Mouse (Mus musculus): ENCODE measurements at regions not wholly inside any gene's neighbourhood (a gene's known extent, or its start where the extent isn't known, plus 50 kb on each side); places are given as distances from the start of the nearest gene placed in this dataset.

- Histone ChIP-seq H3K4me3 (ENCODE audit: low read depth, low read length) (no peak overlapping the region), H3K27ac (ENCODE audit: low read depth) (no peak overlapping the region), H3K27me3 (ENCODE audit: insufficient read depth, low read length) (0 out of 2 replicates have a peak, but pooled peaks cover 3% of the 10 kb centered on the region), H3K4me1 (ENCODE audit: insufficient read depth) (no peaks in the 10 kb centered on the region), H3K9ac (replicated peaks) (no peak overlapping the region), H3K4me2 (ENCODE audit: low read depth, low read length) (no peak overlapping the region), H3K36me3 (replicated peaks; ENCODE audit: insufficient read depth, low read length) (no peaks in the 10 kb centered on the region), H3K9me3 (ENCODE audit: low read length) (no peaks in the 10 kb centered on the region)
- DNase-seq, result peak; percentile 25
- WGBS (ENCODE audit: insufficient replicate concordance), result 61% methylated on average over 4 of the region's 4 CpGs
- peak; percentile 43 for ATAC-seq
- TF ChIP-seq CTCF (IDR thresholded peaks at IDR 0.05; ENCODE audit: low read depth) (no peak), EP300 (IDR thresholded peaks at IDR 0.05; ENCODE audit: low read depth) (no peak)
Measured at GRCm38 (mm10) chr6:127236510-127237109, 84.6 kb upstream of the Ccnd2 start.

GRCm38 (mm10) chr6:127237168-127237567 is 85.2 kb upstream of the Ccnd2 start:
- Histone ChIP-seq H3K27me3 (ENCODE audit: insufficient read depth, low read length) (0 out of 2 replicates have a peak, but pooled peaks cover 3% of the 10 kb centered on the region), H3K9ac (replicated peaks) (no peak overlapping the region), H3K4me2 (ENCODE audit: low read depth, low read length) (no peak overlapping the region), H3K4me3 (ENCODE audit: low read depth, low read length) (no peak overlapping the region), H3K9me3 (ENCODE audit: low read length) (no peaks in the 10 kb centered on the region), H3K27ac (ENCODE audit: low read depth) (no peak overlapping the region), H3K36me3 (replicated peaks; ENCODE audit: insufficient read depth, low read length) (no peaks in the 10 kb centered on the region), H3K4me1 (ENCODE audit: insufficient read depth) (no peaks in the 10 kb centered on the region)
- 81% methylated on average over 12 of the region's 12 CpGs for WGBS (ENCODE audit: insufficient replicate concordance)
- ATAC-seq, result no peak
- TF ChIP-seq CTCF (IDR thresholded peaks at IDR 0.05; ENCODE audit: low read depth), result no peak
- TF ChIP-seq EP300 (IDR thresholded peaks at IDR 0.05; ENCODE audit: low read depth), result no peak
- no peak for DNase-seq

DNA sequence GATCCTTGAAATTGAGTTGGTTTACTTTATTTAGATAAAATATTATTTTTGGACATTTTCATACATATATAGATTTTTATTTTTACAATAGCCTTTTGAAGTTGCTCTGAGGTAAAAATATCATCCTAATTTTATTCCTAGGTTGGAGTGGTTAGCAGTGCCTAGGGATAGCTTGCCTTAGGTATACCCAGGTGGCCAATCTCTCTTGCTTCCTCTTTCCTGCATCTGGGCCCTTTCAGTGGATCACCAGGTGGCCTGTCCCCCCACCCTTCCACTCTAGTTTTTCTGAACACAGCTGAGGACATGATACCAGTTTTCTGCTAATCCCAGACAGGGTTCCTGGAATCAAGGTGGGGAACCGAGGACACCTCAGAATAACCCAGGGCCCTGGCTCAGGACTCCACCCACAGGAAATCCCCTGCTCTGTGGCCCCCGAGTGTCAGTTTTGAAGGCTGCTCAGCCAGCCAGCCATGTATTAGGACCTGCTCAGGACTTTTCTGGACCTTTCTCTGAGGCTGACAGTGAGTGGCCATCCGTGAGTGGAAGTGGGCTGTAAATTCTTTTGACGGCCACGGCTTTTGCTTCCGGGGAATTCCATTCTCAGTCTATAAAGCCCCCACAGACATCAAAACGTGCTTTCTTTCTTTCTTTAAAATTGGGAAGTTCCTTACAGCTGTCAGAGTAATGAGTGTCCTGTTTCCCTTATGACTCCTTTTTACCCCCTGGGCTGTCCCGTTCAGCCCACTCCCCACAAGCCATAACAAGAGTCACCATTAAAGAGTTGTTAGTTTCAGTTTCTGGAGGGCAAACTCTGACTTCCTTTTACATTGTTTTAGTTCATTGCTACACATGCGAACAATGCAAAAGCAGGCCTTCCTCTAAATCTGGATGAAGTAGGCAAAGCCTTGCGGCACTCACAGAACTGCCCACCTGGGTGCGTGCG is 87.8 kb upstream of the Ccnd2 start:
- H3K9ac ChIP-seq (replicated peaks), result no peak overlapping the region
- no peaks in the 10 kb centered on the region for H3K9me3 ChIP-seq (ENCODE audit: low read length)
- no peaks in the 10 kb centered on the region for H3K4me1 ChIP-seq (ENCODE audit: insufficient read depth)
- WGBS (ENCODE audit: insufficient replicate concordance), result 40% methylated on average over 12 of the region's 12 CpGs
- no peaks in the 10 kb centered on the region for H3K36me3 ChIP-seq (replicated peaks; ENCODE audit: insufficient read depth, low read length)
- no peak overlapping the region for H3K4me3 ChIP-seq (ENCODE audit: low read depth, low read length)
- no peak for TF ChIP-seq EP300 (IDR thresholded peaks at IDR 0.05; ENCODE audit: low read depth)
- TF ChIP-seq CTCF (IDR thresholded peaks at IDR 0.05; ENCODE audit: low read depth), result no peak
- peak; percentile 33; the same call in 1 of the 2 replicates for ATAC-seq
- peak; percentile 17 for DNase-seq
- 0 out of 2 replicates have a peak, but pooled peaks cover 6% of the 10 kb centered on the region for H3K27me3 ChIP-seq (ENCODE audit: insufficient read depth, low read length)
- peak overlapping the region; percentile 38 for H3K4me2 ChIP-seq (ENCODE audit: low read depth, low read length)
- H3K27ac ChIP-seq (ENCODE audit: low read depth), result peak overlapping the region; percentile 19; the same call in 1 of the 2 replicates

DNA sequence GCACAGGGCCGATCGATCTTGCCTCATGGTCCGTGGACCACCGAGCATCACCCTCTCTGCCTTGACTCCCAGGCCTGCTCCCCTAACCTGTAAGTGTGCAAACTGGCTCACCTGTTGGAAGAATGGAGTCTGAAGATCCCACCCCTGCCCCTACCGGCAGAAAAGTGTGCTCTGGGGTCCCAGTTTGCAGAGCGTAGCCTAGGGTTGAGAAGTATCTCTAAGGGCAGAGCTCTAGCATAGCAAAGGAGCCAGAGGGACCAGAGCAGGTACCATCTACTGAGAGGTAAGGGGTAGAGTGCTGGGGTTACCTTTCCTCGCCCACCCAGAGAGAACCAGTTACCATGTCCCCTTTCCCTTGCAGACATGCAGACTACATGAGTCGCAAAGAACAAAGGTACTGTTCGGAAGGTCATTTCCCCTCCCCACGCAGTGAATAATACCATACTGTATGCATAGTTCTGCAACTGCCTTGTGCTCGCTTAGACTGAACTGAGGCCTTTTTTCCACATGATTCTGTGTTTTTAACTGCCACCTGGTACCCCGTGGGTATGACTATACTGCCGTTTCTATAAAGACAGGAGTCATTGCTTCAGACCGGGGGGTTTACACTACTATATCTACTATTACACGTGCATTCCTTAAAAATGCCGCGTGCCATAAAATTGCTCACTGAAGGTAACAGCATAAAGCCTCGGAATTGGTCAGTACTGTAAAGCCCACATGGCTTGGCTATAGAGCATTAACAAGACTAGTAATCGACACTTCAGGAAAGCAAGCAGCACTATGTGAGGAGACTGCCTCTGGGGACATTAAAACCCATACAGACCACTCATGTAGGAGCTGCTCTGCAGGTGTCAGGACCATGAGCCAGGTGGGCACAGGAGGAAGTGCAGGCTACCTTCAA is 88.7 kb upstream of the Ccnd2 start:
- 0 out of 2 replicates have a peak overlapping the region, but pooled peaks have one; percentile 44 for H3K27ac ChIP-seq (ENCODE audit: low read depth)
- peaks cover 2% of the 10 kb centered on the region; the same call in 1 of the 2 replicates for H3K4me1 ChIP-seq (ENCODE audit: insufficient read depth)
- ATAC-seq, result no peak
- H3K9ac ChIP-seq (replicated peaks), result no peak overlapping the region
- TF ChIP-seq CTCF (IDR thresholded peaks at IDR 0.05; ENCODE audit: low read depth), result 0 out of 2 replicates have a peak, but pooled peaks have one; percentile 1
- no peak for TF ChIP-seq EP300 (IDR thresholded peaks at IDR 0.05; ENCODE audit: low read depth)
- 75% methylated on average over 19 of the region's 19 CpGs for WGBS (ENCODE audit: insufficient replicate concordance)
- no peaks in the 10 kb centered on the region for H3K9me3 ChIP-seq (ENCODE audit: low read length)
- peak overlapping the region; percentile 38 for H3K4me2 ChIP-seq (ENCODE audit: low read depth, low read length)
- H3K27me3 ChIP-seq (ENCODE audit: insufficient read depth, low read length), result 0 out of 2 replicates have a peak, but pooled peaks cover 6% of the 10 kb centered on the region
- no peaks in the 10 kb centered on the region for H3K36me3 ChIP-seq (replicated peaks; ENCODE audit: insufficient read depth, low read length)
- DNase-seq, result no peak
- no peak overlapping the region for H3K4me3 ChIP-seq (ENCODE audit: low read depth, low read length)

DNA sequence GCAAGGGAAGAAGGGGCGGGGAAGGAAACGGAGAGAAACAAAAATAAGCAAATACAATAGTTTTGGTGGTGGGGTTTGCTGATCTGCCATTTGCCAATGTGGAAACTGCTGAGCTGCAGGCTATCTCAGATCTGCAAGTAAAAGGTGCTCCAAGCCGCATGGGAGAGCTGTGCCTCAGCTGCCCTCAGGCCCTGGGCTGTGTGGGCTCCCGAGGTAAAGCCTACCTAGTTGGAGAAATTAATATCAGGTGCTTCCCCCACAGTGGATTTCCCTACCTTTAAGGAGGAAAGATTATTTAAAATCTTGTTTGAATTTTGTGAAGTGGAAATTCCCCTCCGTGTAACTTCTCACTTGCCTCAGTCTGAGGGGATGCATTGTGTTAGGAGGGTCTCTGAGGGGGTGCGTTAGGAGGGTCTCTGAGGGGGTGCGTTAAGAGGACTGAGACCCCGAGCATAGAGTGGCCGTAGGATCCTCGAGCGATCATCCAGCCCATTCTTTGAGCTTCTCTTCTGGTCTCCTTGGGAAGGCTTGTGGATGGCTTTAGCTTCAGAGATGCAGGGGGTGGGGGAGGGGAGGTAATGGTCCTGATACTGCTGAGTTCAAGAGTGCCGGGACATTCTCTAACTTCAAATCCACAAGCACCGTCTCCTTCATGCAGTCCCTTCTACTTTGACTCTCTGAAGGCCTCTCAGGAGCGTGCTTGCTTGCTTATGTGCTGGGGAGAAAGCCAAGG is 89.9 kb upstream of the Ccnd2 start:
- Histone ChIP-seq H3K4me2 (ENCODE audit: low read depth, low read length) (no peak overlapping the region), H3K27ac (ENCODE audit: low read depth) (no peak overlapping the region), H3K4me1 (ENCODE audit: insufficient read depth) (peaks cover 13% of the 10 kb centered on the region), H3K36me3 (replicated peaks; ENCODE audit: insufficient read depth, low read length) (no peaks in the 10 kb centered on the region), H3K9me3 (ENCODE audit: low read length) (no peaks in the 10 kb centered on the region), H3K4me3 (ENCODE audit: low read depth, low read length) (no peak overlapping the region), H3K27me3 (ENCODE audit: insufficient read depth, low read length) (0 out of 2 replicates have a peak, but pooled peaks cover 6% of the 10 kb centered on the region), H3K9ac (replicated peaks) (no peak overlapping the region)
- TF ChIP-seq EP300 (IDR thresholded peaks at IDR 0.05; ENCODE audit: low read depth), result no peak
- TF ChIP-seq CTCF (IDR thresholded peaks at IDR 0.05; ENCODE audit: low read depth), result no peak
- no peak for ATAC-seq
- no peak for DNase-seq
- 68% methylated on average over 14 of the region's 14 CpGs for WGBS (ENCODE audit: insufficient replicate concordance)

All from liver, postnatal 0 days (tissue).